Mouse (Mus musculus) kidney, postnatal 0 days (tissue): ENCODE data around the gene Fcer2a. TPM values are rescaled to one million over a fixed set of nuclear protein-coding genes. Genes with fewer than 3 reads are reported as not detected.

Source experiments
- ATAC-seq: fragments of 200-750 bp; cut with Nextera tagmentation; replicated peaks from 2 replicates; pipeline ENCODE4 v1.8.0; 2017; ENCODE audit warnings: low read depth, moderate number of reproducible peaks, moderate TSS enrichment, moderate library complexity; ENCODE audit not compliant: low FRiP score
- DNase-seq: peaks from one replicate; pipeline ENCODE4 v3.0.0-alpha.2; 2016; ENCODE audit warnings: low spot score
- H3K27ac ChIP-seq: fragments of 300-500 bp; sonication (generic); 2 replicates; pipeline ENCODE4 v1.5.1; 2014; ENCODE audit warnings: mild to moderate bottlenecking
- H3K27me3 ChIP-seq: fragments of 300-500 bp; sonication (generic); 2 replicates; pipeline ENCODE4 v1.6.1; 2014; ENCODE audit warnings: low read length, mixed read lengths; ENCODE audit not compliant: insufficient read depth
- H3K36me3 ChIP-seq: fragments of 300-500 bp; sonication (generic); 2 replicates; pipeline ENCODE4 v1.6.1; 2014; ENCODE audit warnings: low read length, mixed read lengths; ENCODE audit not compliant: insufficient read depth
- H3K4me1 ChIP-seq: fragments of 300-500 bp; sonication (generic); replicated peaks from 2 replicates; pipeline ENCODE4 v1.6.1; 2014; ENCODE audit warnings: antibody characterized with exemption, low read length, mixed read lengths; ENCODE audit not compliant: insufficient read depth
- H3K4me2 ChIP-seq: fragments of 300-500 bp; sonication (generic); 2 replicates; pipeline ENCODE4 v1.6.1; 2014; ENCODE audit warnings: mild to moderate bottlenecking, low read length, moderate library complexity, mixed read lengths
- H3K4me3 ChIP-seq: fragments of 300-500 bp; sonication (generic); replicated peaks from 2 replicates; pipeline ENCODE4 v1.5.1; 2014; ENCODE audit warnings: low read depth, low read length
- H3K9ac ChIP-seq: fragments of 300-500 bp; sonication (generic); 2 replicates; pipeline ENCODE4 v1.6.1; 2014; ENCODE audit warnings: low read depth, low read length
- H3K9me3 ChIP-seq: fragments of 300-500 bp; sonication (generic); replicated peaks from 2 replicates; pipeline ENCODE4 v1.6.1; 2016; ENCODE audit warnings: low read length, inconsistent platforms, mixed read lengths
- CTCF ChIP-seq: IDR thresholded peaks from 2 replicates; pipeline ENCODE4 v1.5.1; 2016; ENCODE audit warnings: antibody characterized with exemption, low read depth, mild to moderate bottlenecking, moderate library complexity
- WGBS: fragments of 180-500 bp; shearing (Covaris S2); extraction: QIAGEN DNeasy Blood & Tissue Kit; methylation state at CpG from one replicate; pipeline ENCODE4 v1.1.7; 2014; 5-methylcytosine and 5-hydroxymethylcytosine counted together
- polyA plus RNA-seq: library from polyadenylated mRNA; unstranded; fragments of >200 nt; fragmentation: Nextera tagmentation; extraction: Ambion mirVana; gene quantifications from 2 replicates; pipeline ENCODE4 v1.2.1, GENCODE M21; 2015

Gene Fcer2a
- polyA plus RNA-seq: 0.08 TPM in 1 of 2 replicates, not detected in the other

- H3K27ac ChIP-seq: no peak within 1 kb of the TSS
- DNase-seq: no peak
- TF ChIP-seq CTCF: no peak
- no peak within 1 kb of the TSS for H3K9ac ChIP-seq
- no peak within 1 kb of the TSS for H3K4me3 ChIP-seq
- no peaks in the 10 kb centered on the region for H3K9me3 ChIP-seq
- WGBS: 66% methylated on average over 3 of the region's 3 CpGs
- H3K4me1 ChIP-seq: no peaks in the 10 kb centered on the region
- H3K36me3 ChIP-seq: no peaks in the 10 kb centered on the region
- no peak for ATAC-seq
- no peaks in the 10 kb centered on the region for H3K27me3 ChIP-seq
- H3K4me2 ChIP-seq: no peak within 1 kb of the TSS
Measured at GRCm38 (mm10) chr8:3694121-3694520, at the start of gene Fcer2a. Gene Fcer2a, minus strand, starts transcription at chr8:3694175.

- WGBS: 89% methylated on average over 2 of the region's 2 CpGs
- no peak for TF ChIP-seq CTCF
- Histone ChIP-seq H3K27ac (no peak overlapping the region), H3K4me1 (no peaks in the 10 kb centered on the region), H3K4me3 (no peak overlapping the region), H3K27me3 (no peaks in the 10 kb centered on the region), H3K4me2 (no peak overlapping the region), H3K36me3 (no peaks in the 10 kb centered on the region), H3K9ac (no peak overlapping the region), H3K9me3 (no peaks in the 10 kb centered on the region)
- ATAC-seq (no peak), DNase-seq (no peak)
Measured at GRCm38 (mm10) chr8:3736947-3737346, 43.0 kb upstream of the Fcer2a start.

- no peak for DNase-seq
- WGBS: 92% methylated on average over 2 of the region's 2 CpGs
- Histone ChIP-seq H3K4me2 (no peak overlapping the region), H3K27ac (no peak overlapping the region), H3K4me1 (no peaks in the 10 kb centered on the region), H3K36me3 (no peaks in the 10 kb centered on the region), H3K9ac (no peak overlapping the region), H3K9me3 (no peaks in the 10 kb centered on the region), H3K4me3 (no peak overlapping the region), H3K27me3 (no peaks in the 10 kb centered on the region)
- TF ChIP-seq CTCF: no peak
- ATAC-seq: no peak
Measured at GRCm38 (mm10) chr8:3735599-3735998, 41.6 kb upstream of the Fcer2a start.

GRCm38 (mm10) chr8:3734084-3734483, 40.1 kb upstream of the Fcer2a start:
- Histone ChIP-seq H3K27me3 (no peaks in the 10 kb centered on the region), H3K4me1 (no peaks in the 10 kb centered on the region), H3K4me3 (no peak overlapping the region), H3K27ac (no peak overlapping the region), H3K36me3 (no peaks in the 10 kb centered on the region), H3K9me3 (no peaks in the 10 kb centered on the region), H3K4me2 (no peak overlapping the region), H3K9ac (no peak overlapping the region)
- WGBS: 41% methylated on average over 1 of the region's 1 CpGs
- TF ChIP-seq CTCF: no peak
- no peak for ATAC-seq
- DNase-seq: no peak

- DNase-seq (no peak), ATAC-seq (no peak)
- Histone ChIP-seq H3K4me3 (no peak overlapping the region), H3K27me3 (no peaks in the 10 kb centered on the region), H3K9me3 (no peaks in the 10 kb centered on the region), H3K36me3 (no peaks in the 10 kb centered on the region), H3K27ac (no peak overlapping the region), H3K4me2 (no peak overlapping the region), H3K4me1 (no peaks in the 10 kb centered on the region), H3K9ac (no peak overlapping the region)
- no peak for TF ChIP-seq CTCF
- WGBS: 35% methylated on average over 1 of the region's 1 CpGs
Measured at GRCm38 (mm10) chr8:3721041-3721440, 27.1 kb upstream of the Fcer2a start.

GRCm38 (mm10) chr8:3720551-3720950, 26.6 kb upstream of the Fcer2a start, which contains the start of gene Clec4g:
Gene Clec4g, minus strand, starts transcription at chr8:3720651.
- no peak for ATAC-seq
- Histone ChIP-seq H3K4me3 (no peak within 1 kb of the TSS), H3K4me2 (no peak within 1 kb of the TSS), H3K9me3 (no peaks in the 10 kb centered on the region), H3K27ac (no peak within 1 kb of the TSS), H3K4me1 (no peaks in the 10 kb centered on the region), H3K9ac (no peak within 1 kb of the TSS), H3K27me3 (no peaks in the 10 kb centered on the region), H3K36me3 (no peaks in the 10 kb centered on the region)
- WGBS: 66% methylated on average over 5 of the region's 5 CpGs
- TF ChIP-seq CTCF: no peak
- DNase-seq: no peak

- Histone ChIP-seq H3K9me3 (no peaks in the 10 kb centered on the region), H3K4me2 (no peak overlapping the region), H3K27me3 (no peaks in the 10 kb centered on the region), H3K4me1 (no peaks in the 10 kb centered on the region), H3K4me3 (no peak overlapping the region), H3K36me3 (no peaks in the 10 kb centered on the region), H3K27ac (no peak overlapping the region), H3K9ac (no peak overlapping the region)
- peak; percentile 93 for TF ChIP-seq CTCF
- 18% methylated on average over 14 of the region's 14 CpGs for WGBS
- DNase-seq: peak; percentile 63
- peak; percentile 77; the same call in 1 of the 2 replicates for ATAC-seq
Measured at GRCm38 (mm10) chr8:3718559-3718958, 24.6 kb upstream of the Fcer2a start.
